Mouse (Mus musculus): ENCODE results near the gene Scd3.

- TF ChIP-seq CTCF (IDR thresholded peaks at IDR 0.05; ENCODE audit: extremely low read depth, insufficient read length, insufficient replicate concordance, low read depth, low read length) (no peak), POLR2A (IDR thresholded peaks at IDR 0.05; ENCODE audit: low read depth, low read length) (no peak)
Observed at GRCm38 (mm10) chr19:44265911-44266337, 62.9 kb downstream of the Scd3 start.
